Mouse (Mus musculus) MEL (cell line): ENCODE data around the gene Tacc3. TPM values are rescaled to one million over a fixed set of nuclear protein-coding genes. Genes with fewer than 3 reads are reported as not detected.

ENCODE experiments used
- DNase-seq: peaks from one replicate; pipeline ENCODE4 v3.0.0; 2011; ENCODE audit warnings: low read depth, low spot score
- H3K27ac ChIP-seq: 2 replicates; pipeline ENCODE4 v1.5.1; 2012; ENCODE audit warnings: low read depth, mild to moderate bottlenecking, control low read depth, low read length, moderate library complexity; ENCODE audit not compliant: control insufficient read depth
- H3K27me3 ChIP-seq, 2 experiments: fragments of 150-350 bp in 1 of 2; sonication (generic) in 1 of 2; 2 replicates each; pipeline ENCODE4 v1.6.1; 2012; ENCODE audit warnings: low read length in 2 of 2, mild to moderate bottlenecking in 2 of 2, improper control_type of control experiment in 1 of 2, moderate library complexity in 1 of 2; ENCODE audit not compliant: insufficient read depth in 2 of 2, control insufficient read depth in 1 of 2
- H3K36me3 ChIP-seq, 2 experiments: 2 replicates each; pipeline ENCODE4 v1.6.1; 2012 to 2014; ENCODE audit warnings: low read length in 2 of 2, improper control_type of control experiment in 1 of 2, inconsistent platforms in 1 of 2, mild to moderate bottlenecking in 1 of 2; ENCODE audit not compliant: insufficient read depth in 2 of 2, control insufficient read depth in 1 of 2
- H3K4me1 ChIP-seq, 2 experiments: fragments of 150-350 bp in 1 of 2; sonication (generic) in 1 of 2; 2 replicates each; pipeline ENCODE4 v1.6.1; 2012; ENCODE audit warnings: low read length in 2 of 2, improper control_type of control experiment in 1 of 2, mild to moderate bottlenecking in 1 of 2; ENCODE audit not compliant: insufficient read depth in 2 of 2, control insufficient read depth in 1 of 2
- H3K4me3 ChIP-seq, 2 experiments: fragments of 150-350 bp in 1 of 2; sonication (generic) in 1 of 2; 2 replicates each; pipeline ENCODE4 v1.5.1; 2012; ENCODE audit warnings: low read depth in 2 of 2, low read length in 2 of 2, mild to moderate bottlenecking in 2 of 2, moderate library complexity in 2 of 2, control low read depth in 1 of 2, improper control_type of control experiment in 1 of 2; ENCODE audit not compliant: control insufficient read depth in 1 of 2, insufficient read depth in 1 of 2
- H3K79me2 ChIP-seq: 2 replicates; pipeline ENCODE4 v1.6.1; 2012; ENCODE audit warnings: mild to moderate bottlenecking, low read length, moderate library complexity; ENCODE audit not compliant: control insufficient read depth, poor library complexity, insufficient read depth
- H3K9ac ChIP-seq: 2 replicates; pipeline ENCODE4 v1.6.1; 2012; ENCODE audit warnings: low read depth, mild to moderate bottlenecking, control low read depth, low read length, moderate library complexity; ENCODE audit not compliant: control insufficient read depth, poor library complexity, severe bottlenecking
- H3K9me3 ChIP-seq: fragments of 150-350 bp; sonication (generic); replicated peaks from 2 replicates; pipeline ENCODE4 v1.6.1; 2012; ENCODE audit warnings: mild to moderate bottlenecking, low read length, improper control_type of control experiment, moderate library complexity; ENCODE audit not compliant: insufficient read depth
- BHLHE40 ChIP-seq: IDR thresholded peaks from 2 replicates; pipeline ENCODE4 v1.6.1; 2012; ENCODE audit warnings: low read depth, mild to moderate bottlenecking, inconsistent platforms, low read length, improper control_type of control experiment, borderline replicate concordance
- E2F4 ChIP-seq: IDR thresholded peaks from 2 replicates; pipeline ENCODE4 v1.6.1; 2011; ENCODE audit warnings: low read depth, low read length, improper control_type of control experiment, borderline replicate concordance
- ETS1 ChIP-seq: IDR thresholded peaks from 2 replicates; pipeline ENCODE4 v1.6.1; 2012; ENCODE audit warnings: low read depth, mild to moderate bottlenecking, inconsistent platforms, low read length, improper control_type of control experiment, moderate library complexity
- GATA1 ChIP-seq: IDR thresholded peaks from 2 replicates; pipeline ENCODE4 v1.6.1; 2011; ENCODE audit warnings: low read depth, low read length, improper control_type of control experiment
- HCFC1 ChIP-seq: IDR thresholded peaks from 2 replicates; pipeline ENCODE4 v1.6.1; 2012; ENCODE audit warnings: low read depth, mild to moderate bottlenecking, inconsistent platforms, low read length, improper control_type of control experiment, moderate library complexity
- KAT2A ChIP-seq: conservative IDR thresholded peaks from 2 replicates; pipeline ENCODE4 v1.6.1; 2012; ENCODE audit warnings: low read depth, low read length, improper control_type of control experiment, inconsistent platforms
- MAFK ChIP-seq: IDR thresholded peaks from 2 replicates; pipeline ENCODE4 v1.6.1; 2011; ENCODE audit warnings: low read depth, mild to moderate bottlenecking, low read length, improper control_type of control experiment, borderline replicate concordance
- MAX ChIP-seq: IDR thresholded peaks from 2 replicates; pipeline ENCODE4 v1.6.1; 2011; ENCODE audit warnings: low read length, improper control_type of control experiment
- MAZ ChIP-seq: IDR thresholded peaks from 2 replicates; pipeline ENCODE4 v1.6.1; 2012; ENCODE audit warnings: low read depth, mild to moderate bottlenecking, inconsistent platforms, low read length, improper control_type of control experiment
- MEF2A ChIP-seq: IDR thresholded peaks from 2 replicates; pipeline ENCODE4 v1.6.1; 2014; ENCODE audit warnings: low read depth, mild to moderate bottlenecking, inconsistent platforms, low read length, improper control_type of control experiment; ENCODE audit not compliant: poor library complexity, insufficient replicate concordance, severe bottlenecking; ENCODE audit errors: extremely low read depth
- MXI1 ChIP-seq: IDR thresholded peaks from 2 replicates; pipeline ENCODE4 v1.6.1; 2011; ENCODE audit warnings: mild to moderate bottlenecking, low read depth, low read length, improper control_type of control experiment
- MYB ChIP-seq: IDR thresholded peaks from 2 replicates; pipeline ENCODE4 v1.6.1; 2011; ENCODE audit warnings: mild to moderate bottlenecking, low read depth, low read length, improper control_type of control experiment
- POLR2AphosphoS5 ChIP-seq: IDR thresholded peaks from 2 replicates; pipeline ENCODE4 v1.6.1; 2012; ENCODE audit warnings: low read depth, borderline replicate concordance, mild to moderate bottlenecking, inconsistent platforms, low read length, moderate library complexity, mixed read lengths
- RAD21 ChIP-seq: IDR thresholded peaks from 2 replicates; pipeline ENCODE4 v1.6.1; 2011; ENCODE audit warnings: mild to moderate bottlenecking, low read depth, low read length, improper control_type of control experiment
- SIN3A ChIP-seq: IDR thresholded peaks from 2 replicates; pipeline ENCODE4 v1.6.1; 2012; ENCODE audit warnings: low read length, improper control_type of control experiment, inconsistent platforms
- SMC3 ChIP-seq: IDR thresholded peaks from 2 replicates; pipeline ENCODE4 v1.6.1; 2011; ENCODE audit warnings: low read depth, low read length, improper control_type of control experiment
- TAL1 ChIP-seq: IDR thresholded peaks from 2 replicates; pipeline ENCODE4 v1.6.1; 2012; ENCODE audit warnings: mild to moderate bottlenecking, inconsistent platforms, low read length, moderate library complexity, mixed read lengths
- TBP ChIP-seq: IDR thresholded peaks from 2 replicates; pipeline ENCODE4 v1.8.0; 2011; ENCODE audit warnings: low read depth, low read length, improper control_type of control experiment
- TCF12 ChIP-seq: IDR thresholded peaks from 2 replicates; pipeline ENCODE4 v1.6.1; 2014; ENCODE audit warnings: low read depth, mild to moderate bottlenecking, inconsistent platforms, low read length, improper control_type of control experiment, moderate library complexity
- UBTF ChIP-seq: IDR thresholded peaks from 2 replicates; pipeline ENCODE4 v1.6.1; 2012; ENCODE audit warnings: low read depth, mild to moderate bottlenecking, inconsistent platforms, low read length, improper control_type of control experiment, moderate library complexity, borderline replicate concordance; ENCODE audit not compliant: insufficient read depth
- USF1 ChIP-seq: IDR thresholded peaks from 2 replicates; pipeline ENCODE4 v1.6.1; 2014; ENCODE audit warnings: low read depth, mild to moderate bottlenecking, inconsistent platforms, low read length, improper control_type of control experiment, moderate library complexity
- USF2 ChIP-seq, 2 experiments: IDR thresholded peaks; 2 replicates each; pipeline ENCODE4 v1.6.1; 2011 to 2012; ENCODE audit warnings: improper control_type of control experiment in 2 of 2, low read length in 2 of 2, borderline replicate concordance in 1 of 2, inconsistent platforms in 1 of 2, low read depth in 1 of 2, mild to moderate bottlenecking in 1 of 2; ENCODE audit not compliant: insufficient read depth in 1 of 2
- ZC3H11A ChIP-seq: IDR thresholded peaks from 2 replicates; pipeline ENCODE4 v1.6.1; 2012; ENCODE audit warnings: low read depth, mild to moderate bottlenecking, inconsistent platforms, low read length, improper control_type of control experiment
- ZKSCAN1 ChIP-seq: IDR thresholded peaks from 2 replicates; pipeline ENCODE4 v1.6.1; 2012; ENCODE audit warnings: low read depth, mild to moderate bottlenecking, inconsistent platforms, low read length, improper control_type of control experiment, moderate library complexity
- polyA plus RNA-seq, 2 experiments: library from polyadenylated mRNA; stranded (reverse) in 1 of 2; unstranded in 1 of 2; fragments of >175 nt in 1 of 2; fragments of >200 nt in 1 of 2; gene quantifications; 2 replicates each; pipeline versions ENCODE4 v1.2.1 to v1.2.4; 2012; ENCODE audit warnings: low replicate concordance in 2 of 2, low read depth in 1 of 2; ENCODE audit not compliant: insufficient read length in 2 of 2, insufficient read depth in 1 of 2, missing spikeins in 1 of 2
- total RNA-seq: library from RNA; depleted of rRNA; stranded (reverse); fragments of 300-350 nt; gene quantifications from 2 replicates; pipeline ENCODE4 v1.2.3, GENCODE M21; 2012

Gene Tacc3
- total and polyA plus RNA-seq, 3 experiments, result 149 to 609 (median 165) TPM

GRCm38 (mm10) chr5:33718460-33718859 is 60.5 kb downstream of the Tacc3 start (continued):
- TF ChIP-seq MAFK, result no peak
- no peak for TF ChIP-seq POLR2AphosphoS5
- TF ChIP-seq MYB, result no peak
- peak; percentile 7; the same call in 1 of the 2 replicates for TF ChIP-seq BHLHE40
- TF ChIP-seq KAT2A, result no peak
- TF ChIP-seq USF1, result no peak
- TF ChIP-seq USF2 (IDR thresholded peaks at IDR 0.05; ENCODE audit: borderline replicate concordance in 1 of 2, insufficient read depth in 1 of 2, low read depth in 1 of 2, low read length in 2 of 2), result no peak
- TF ChIP-seq MAZ, result no peak
- no peak for TF ChIP-seq TAL1
- no peak for TF ChIP-seq SMC3
- no peak for TF ChIP-seq ZC3H11A
- TF ChIP-seq TCF12, result no peak
- TF ChIP-seq MXI1, result peak; percentile 32; the same call in 1 of the 2 replicates
- TF ChIP-seq TBP, result peak; percentile 99
- no peak for TF ChIP-seq GATA1

GRCm38 (mm10) chr5:33720852-33721490 is 63.0 kb downstream of the Tacc3 start:
- Histone ChIP-seq H3K4me3 (peak overlapping the region; percentile 59 to 94), H3K9ac (no peak overlapping the region), H3K79me2 (no peaks in the 10 kb centered on the region; the same call in 1 of the 2 replicates), H3K36me3 (peaks cover 0 to 2% of the 10 kb centered on the region in 2 experiments; a peak in 1 of 4 replicates), H3K27me3 (no peaks in the 10 kb centered on the region), H3K27ac (no peak overlapping the region), H3K9me3 (no peaks in the 10 kb centered on the region), H3K4me1 (peaks cover 0 to 30% of the 10 kb centered on the region in 2 experiments; a peak in 3 of 4 replicates)
- DNase-seq, result peak; percentile 48
- no peak; the same call in 1 of the 2 replicates for TF ChIP-seq SIN3A
- TF ChIP-seq E2F4, result no peak
- TF ChIP-seq USF1, result no peak
- TF ChIP-seq TAL1, result no peak
- TF ChIP-seq UBTF, result no peak
- TF ChIP-seq ZC3H11A, result no peak; the same call in 1 of the 2 replicates
- no peak for TF ChIP-seq MEF2A
- no peak for TF ChIP-seq MAZ
- no peak for TF ChIP-seq MAX
- TF ChIP-seq POLR2AphosphoS5, result no peak
- no peak for TF ChIP-seq HCFC1
- no peak for TF ChIP-seq SMC3
- no peak for TF ChIP-seq ETS1
- no peak for TF ChIP-seq RAD21
- TF ChIP-seq ZKSCAN1, result no peak
